Mouse (Mus musculus): ENCODE results near the gene Pou2f1. TPM values are rescaled to one million over a fixed set of nuclear protein-coding genes. Genes with fewer than 3 reads are reported as not detected.

The Pou2f1 gene
- total and polyA plus RNA-seq, 2 experiments from 2014 or later: 21.5 to 27.2 TPM

GRCm38 (mm10) chr1:166008634-166009350, 6.3 kb upstream of the Pou2f1 start:
- DNase-seq (ENCODE audit: low spot score): no peak
- no peak for ATAC-seq (ENCODE audit: low FRiP score)
- Histone ChIP-seq H3K27me3 (ENCODE audit: insufficient read depth, low read length) (no peaks in the 10 kb centered on the region), H3K9me3 (ENCODE audit: low read length) (no peaks in the 10 kb centered on the region), H3K9ac (replicated peaks; ENCODE audit: low read length, poor library complexity, severe bottlenecking) (no peak overlapping the region), H3K4me2 (ENCODE audit: low read depth, low read length, poor library complexity, severe bottlenecking) (no peak overlapping the region), H3K27ac (ENCODE audit: low read depth, low read length) (no peak overlapping the region), H3K4me1 (ENCODE audit: insufficient read depth, low read length) (no peaks in the 10 kb centered on the region), H3K36me3 (ENCODE audit: insufficient read depth, low read length) (no peaks in the 10 kb centered on the region), H3K4me3 (ENCODE audit: low read depth, low read length) (no peak overlapping the region)
- 90% methylated on average over 5 of the region's 5 CpGs for WGBS
- TF ChIP-seq CTCF (IDR thresholded peaks at IDR 0.05): no peak

- Histone ChIP-seq H3K27ac (ENCODE audit: low read depth, low read length) (no peak overlapping the region), H3K4me3 (ENCODE audit: low read depth, low read length) (no peak overlapping the region), H3K9me3 (ENCODE audit: low read length) (no peaks in the 10 kb centered on the region), H3K9ac (replicated peaks; ENCODE audit: low read length, poor library complexity, severe bottlenecking) (no peak overlapping the region), H3K27me3 (ENCODE audit: insufficient read depth, low read length) (no peaks in the 10 kb centered on the region), H3K4me1 (ENCODE audit: insufficient read depth, low read length) (no peaks in the 10 kb centered on the region), H3K36me3 (ENCODE audit: insufficient read depth, low read length) (no peaks in the 10 kb centered on the region), H3K4me2 (ENCODE audit: low read depth, low read length, poor library complexity, severe bottlenecking) (no peak overlapping the region)
- 76% methylated on average over 3 of the region's 3 CpGs for WGBS
- DNase-seq (ENCODE audit: low spot score) (no peak), ATAC-seq (ENCODE audit: low FRiP score) (no peak)
- no peak for TF ChIP-seq CTCF (IDR thresholded peaks at IDR 0.05)
These were observed 4.5 kb upstream of the Pou2f1 start for GRCm38 (mm10) chr1:166007026-166007425.

GRCm38 (mm10) chr1:166003181-166004022, 924 bp upstream of the Pou2f1 start:
- peak overlapping the region; percentile 97 for H3K4me3 ChIP-seq (ENCODE audit: low read depth, low read length)
- H3K4me1 ChIP-seq (ENCODE audit: insufficient read depth, low read length): no peaks in the 10 kb centered on the region
- no peaks in the 10 kb centered on the region for H3K36me3 ChIP-seq (ENCODE audit: insufficient read depth, low read length)
- H3K4me2 ChIP-seq (ENCODE audit: low read depth, low read length, poor library complexity, severe bottlenecking): peak overlapping the region; percentile 46
- H3K27me3 ChIP-seq (ENCODE audit: insufficient read depth, low read length): no peaks in the 10 kb centered on the region
- no peaks in the 10 kb centered on the region for H3K9me3 ChIP-seq (ENCODE audit: low read length)
- TF ChIP-seq CTCF (IDR thresholded peaks at IDR 0.05): no peak
- ATAC-seq (ENCODE audit: low FRiP score) (peak; percentile 78), DNase-seq (ENCODE audit: low spot score) (peak; percentile 94)
- peak overlapping the region; percentile 52; the same call in 1 of the 2 replicates for H3K9ac ChIP-seq (replicated peaks; ENCODE audit: low read length, poor library complexity, severe bottlenecking)
- H3K27ac ChIP-seq (ENCODE audit: low read depth, low read length): no peak overlapping the region
- WGBS: under 1% methylated on average over 60 of the region's 61 CpGs

- TF ChIP-seq CTCF (IDR thresholded peaks at IDR 0.05): no peak
- ATAC-seq (ENCODE audit: low FRiP score): peak; percentile 31
- no peaks in the 10 kb centered on the region for H3K9me3 ChIP-seq (ENCODE audit: low read length)
- peak overlapping the region; percentile 97 for H3K9ac ChIP-seq (replicated peaks; ENCODE audit: low read length, poor library complexity, severe bottlenecking)
- peak overlapping the region; percentile 97 for H3K4me3 ChIP-seq (ENCODE audit: low read depth, low read length)
- no peaks in the 10 kb centered on the region for H3K27me3 ChIP-seq (ENCODE audit: insufficient read depth, low read length)
- H3K4me2 ChIP-seq (ENCODE audit: low read depth, low read length, poor library complexity, severe bottlenecking): peak overlapping the region; percentile 88
- no peaks in the 10 kb centered on the region for H3K36me3 ChIP-seq (ENCODE audit: insufficient read depth, low read length)
- WGBS: under 1% methylated on average over 40 of the region's 70 CpGs
- H3K27ac ChIP-seq (ENCODE audit: low read depth, low read length): peak overlapping the region; percentile 96
- DNase-seq (ENCODE audit: low spot score): no peak
- H3K4me1 ChIP-seq (ENCODE audit: insufficient read depth, low read length): no peaks in the 10 kb centered on the region
These were observed 481 bp downstream of the Pou2f1 start for GRCm38 (mm10) chr1:166001904-166002489.

DNA sequence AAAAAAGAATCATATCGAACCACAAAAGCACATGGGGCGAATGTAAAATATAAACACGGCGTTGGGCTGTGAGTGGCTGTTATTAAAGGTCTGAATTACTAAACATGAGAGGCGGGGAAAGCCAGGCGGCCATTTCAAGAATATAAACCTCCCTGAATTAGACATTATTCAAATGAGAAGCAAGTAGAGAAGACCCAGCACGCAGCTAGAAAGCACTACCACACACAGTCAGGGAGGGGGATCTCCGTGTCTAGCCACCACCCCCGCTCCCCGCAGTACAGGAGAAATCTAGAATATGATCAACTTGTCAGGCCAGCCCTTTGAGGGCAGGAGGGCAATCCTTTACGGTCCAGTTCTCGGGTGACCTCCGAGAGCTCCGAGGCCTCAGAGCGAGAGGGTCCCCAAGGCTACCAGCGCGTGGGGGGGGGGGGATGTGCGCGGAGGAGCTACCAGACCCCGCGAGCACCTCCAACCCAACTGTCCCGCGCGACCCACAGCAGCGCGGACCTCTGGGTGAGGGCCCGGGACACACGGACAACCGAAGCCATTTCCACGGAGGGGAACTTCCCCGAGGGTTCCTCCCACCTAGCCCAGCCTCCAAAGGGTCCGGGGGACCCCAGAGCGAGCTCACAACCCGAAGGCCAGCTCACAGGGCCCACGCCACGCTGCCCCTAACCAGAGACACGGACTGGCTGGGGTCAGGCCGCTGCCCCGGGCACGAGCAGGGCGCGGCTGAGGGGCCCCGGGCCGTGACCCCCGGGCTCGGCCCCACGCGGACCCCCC, 1.2 kb downstream of the Pou2f1 start:
- ATAC-seq (ENCODE audit: low FRiP score): 0 out of 2 replicates have a peak, but pooled peaks have one; percentile 0
- H3K9ac ChIP-seq (replicated peaks; ENCODE audit: low read length, poor library complexity, severe bottlenecking): peak overlapping the region; percentile 97
- no peaks in the 10 kb centered on the region for H3K9me3 ChIP-seq (ENCODE audit: low read length)
- no peak for TF ChIP-seq CTCF (IDR thresholded peaks at IDR 0.05)
- H3K27ac ChIP-seq (ENCODE audit: low read depth, low read length): peak overlapping the region; percentile 96
- DNase-seq (ENCODE audit: low spot score): peak; percentile 62
- no peaks in the 10 kb centered on the region for H3K4me1 ChIP-seq (ENCODE audit: insufficient read depth, low read length)
- H3K27me3 ChIP-seq (ENCODE audit: insufficient read depth, low read length): no peaks in the 10 kb centered on the region
- no peaks in the 10 kb centered on the region for H3K36me3 ChIP-seq (ENCODE audit: insufficient read depth, low read length)
- WGBS: under 1% methylated on average over 45 of the region's 48 CpGs
- peak overlapping the region; percentile 97 for H3K4me3 ChIP-seq (ENCODE audit: low read depth, low read length)
- peak overlapping the region; percentile 88 for H3K4me2 ChIP-seq (ENCODE audit: low read depth, low read length, poor library complexity, severe bottlenecking)
